Mouse (Mus musculus): ENCODE measurements at regions not wholly inside any gene's neighbourhood (a gene's known extent, or its start where the extent isn't known, plus 50 kb on each side); places are given as distances from the start of the nearest gene placed in this dataset.

GRCm38 (mm10) chr3:41408821-41409737, 146.5 kb upstream of the Jade1 start:
- DNase-seq = peak; percentile 35

- DNase-seq = peak; percentile 83 to 86
These were observed 147.1 kb upstream of the Jade1 start for GRCm38 (mm10) chr3:41408423-41408820.

GRCm38 (mm10) chr3:41407988-41408387, 147.5 kb upstream of the Jade1 start:
- no peak for DNase-seq

GRCm38 (mm10) chr3:41407520-41407919, 148.0 kb upstream of the Jade1 start:
- no peak for DNase-seq

GRCm38 (mm10) chr3:41401881-41402280, 153.7 kb upstream of the Jade1 start:
- DNase-seq = no peak

GRCm38 (mm10) chr3:41389868-41390267, 165.7 kb upstream of the Jade1 start:
- no peak for DNase-seq

- DNase-seq = no peak
These were observed 167.9 kb upstream of the Jade1 start for GRCm38 (mm10) chr3:41387469-41388212.

- DNase-seq = no peak
These were observed 169.2 kb upstream of the Jade1 start for GRCm38 (mm10) chr3:41386299-41386698.

- no peak for DNase-seq
These were observed 171.1 kb upstream of the Jade1 start for GRCm38 (mm10) chr3:41384410-41384809.

- DNase-seq = no peak
These were observed 177.0 kb upstream of the Jade1 start for GRCm38 (mm10) chr3:41378576-41378975.

- DNase-seq = no peak
These were observed 177.6 kb upstream of the Jade1 start for GRCm38 (mm10) chr3:41377826-41378406.

- DNase-seq = no peak
These were observed 178.5 kb upstream of the Jade1 start for GRCm38 (mm10) chr3:41376848-41377582.

- no peak for DNase-seq
These were observed 180.2 kb upstream of the Jade1 start for GRCm38 (mm10) chr3:41375230-41375930.

GRCm38 (mm10) chr3:41373198-41373597, 182.3 kb upstream of the Jade1 start:
- DNase-seq = no peak

GRCm38 (mm10) chr3:41368351-41369101, 187.0 kb upstream of the Jade1 start:
- DNase-seq = no peak

- peak; percentile 40 to 42 for DNase-seq
These were observed 188.8 kb upstream of the Jade1 start for GRCm38 (mm10) chr3:41366764-41367163.

GRCm38 (mm10) chr3:41366264-41366663, 189.3 kb upstream of the Jade1 start:
- peak; percentile 4 to 9 for DNase-seq

GRCm38 (mm10) chr3:41365145-41365830, 190.2 kb upstream of the Jade1 start:
- no peak for DNase-seq

GRCm38 (mm10) chr3:41363947-41364346, 191.6 kb upstream of the Jade1 start:
- DNase-seq = no peak

- no peak for DNase-seq
These were observed 195.3 kb upstream of the Jade1 start for GRCm38 (mm10) chr3:41360231-41360630.

- no peak for DNase-seq
These were observed 196.1 kb upstream of the Jade1 start for GRCm38 (mm10) chr3:41359458-41359857.

All from B cell, adult 2 months (primary cell).